Mouse (Mus musculus): ENCODE results near the gene Usp28.

DNA sequence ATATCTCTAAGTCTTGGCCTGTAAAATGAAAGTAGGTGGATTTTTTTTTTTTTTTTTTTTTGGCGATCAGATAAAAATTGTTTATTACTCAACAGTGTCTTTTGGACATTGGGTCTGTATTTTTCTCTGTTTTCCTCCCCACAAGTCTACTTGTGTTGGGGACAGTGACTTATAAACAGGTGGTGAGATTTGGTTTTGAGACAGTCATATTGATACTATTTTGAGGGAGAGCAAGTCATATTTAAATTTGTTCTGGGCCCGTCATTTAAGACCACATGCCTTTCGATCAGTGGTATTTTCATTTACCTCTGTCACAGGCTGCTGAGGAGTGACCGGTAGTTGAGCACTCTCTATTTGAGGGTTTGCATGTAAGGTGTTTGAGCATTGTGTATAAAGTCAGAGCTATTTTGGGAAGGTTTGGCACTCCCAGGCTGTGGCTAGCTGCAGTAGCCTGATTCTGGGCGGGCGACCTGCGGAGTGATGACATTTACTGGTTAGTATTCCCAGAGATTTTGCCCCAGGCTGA is 1.5 kb downstream of the Usp28 start:
- TF ChIP-seq POLR2A (IDR thresholded peaks at IDR 0.05; ENCODE audit: low read depth, low read length) (no peak), CTCF (IDR thresholded peaks at IDR 0.05; ENCODE audit: extremely low read depth, insufficient read length, insufficient replicate concordance, low read depth, low read length) (no peak)
